Mouse (Mus musculus) megakaryocyte, adult 5-6 weeks (primary cell): ENCODE data around the gene Arhgef1. TPM values are rescaled to one million over a fixed set of nuclear protein-coding genes. Genes with fewer than 3 reads are reported as not detected.
A peak's percentile ranks its signal among the peaks of the same experiment; 100 is the strongest.

Experiments used
- ATAC-seq: 2 replicates; pipeline ENCODE4 v1.8.0; 2016; ENCODE audit warnings: mild to moderate bottlenecking, inconsistent platforms; ENCODE audit not compliant: poor library complexity, severe bottlenecking
- total RNA-seq, 2 experiments: library from RNA; stranded (forward) in 1 of 2; stranded (reverse) in 1 of 2; fragments of 153-499, 151-499 nt in 1 of 2; fragments of 221-1000, 200-1000 nt in 1 of 2; gene quantifications; 2 replicates each; pipeline versions ENCODE4 v1.2.3 to v1.2.4; 2015 to 2017

Gene Arhgef1
- 142 and 156 TPM in 2 replicates for total RNA-seq (2015)
- total RNA-seq (2017): 116 and 142 TPM in 2 replicates

GRCm38 (mm10) chr7:24902630-24903443, at the start of gene Arhgef1:
Arhgef1 (plus strand) TSS chr7:24902912.
- ATAC-seq: peak; percentile 46

GRCm38 (mm10) chr7:24853233-24853563, 49.5 kb upstream of the Arhgef1 start:
- ATAC-seq: no peak

- ATAC-seq: no peak
These were observed 49.0 kb upstream of the Arhgef1 start for GRCm38 (mm10) chr7:24853695-24854094.

DNA sequence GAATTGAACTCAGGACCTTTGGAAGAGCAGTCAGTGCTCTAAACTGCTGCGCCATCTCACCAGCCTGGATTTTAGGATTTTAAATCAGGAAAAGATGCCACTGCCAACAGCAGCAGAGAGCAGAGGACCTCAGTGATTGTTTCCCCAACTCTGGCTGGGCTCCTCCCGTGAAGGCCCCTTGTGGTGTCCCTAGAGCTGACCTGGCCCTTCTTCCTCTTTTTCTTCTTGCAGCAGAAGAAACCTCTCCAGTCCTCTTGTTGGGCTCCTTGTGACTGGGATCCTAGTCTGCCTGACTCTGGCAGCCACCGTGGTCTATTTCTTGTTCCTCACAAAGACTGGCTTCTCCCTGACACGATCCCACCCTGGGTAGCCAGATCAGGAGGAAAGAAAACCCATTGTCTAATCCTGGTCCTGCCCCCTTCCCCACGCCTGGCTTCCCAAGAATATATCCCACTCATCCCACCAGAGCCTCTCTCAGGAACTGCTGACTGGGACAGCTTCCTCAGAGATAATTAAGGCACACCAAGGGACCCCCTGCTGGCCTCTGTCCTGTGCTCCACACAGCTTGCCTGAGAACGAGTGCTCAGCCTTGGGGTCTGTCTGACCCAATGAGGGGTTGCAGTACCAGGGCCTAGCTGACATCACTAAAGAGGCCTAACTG, 46.1 kb upstream of the Arhgef1 start:
- ATAC-seq: peak; percentile 77

DNA sequence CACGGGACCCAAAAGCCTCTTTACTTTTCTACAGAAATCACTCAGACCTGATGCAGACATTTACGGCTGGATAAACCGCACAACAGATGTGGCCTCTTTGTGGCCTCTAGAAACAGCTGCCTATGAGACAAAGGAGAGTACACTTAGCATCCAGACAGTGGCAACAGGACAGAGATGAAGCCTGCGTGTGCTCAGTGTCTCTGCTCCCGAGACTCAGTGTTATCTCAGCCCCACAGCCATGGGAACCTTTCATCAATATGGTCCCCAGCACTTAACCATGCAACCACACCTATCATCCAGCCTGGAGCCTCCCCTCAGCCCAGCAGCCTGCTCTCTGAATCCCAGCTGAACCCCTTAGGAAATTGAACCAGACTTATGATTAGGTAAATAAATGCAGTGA, 43.5 kb upstream of the Arhgef1 start:
- ATAC-seq: no peak

GRCm38 (mm10) chr7:24861913-24862312, 40.8 kb upstream of the Arhgef1 start, which contains the start of gene Gm9844:
Gm9844 (plus strand) TSS chr7:24862213.
- ATAC-seq: no peak

GRCm38 (mm10) chr7:24862853-24863252, 39.9 kb upstream of the Arhgef1 start:
- no peak for ATAC-seq

GRCm38 (mm10) chr7:24864156-24864555, 38.6 kb upstream of the Arhgef1 start:
- no peak for ATAC-seq

DNA sequence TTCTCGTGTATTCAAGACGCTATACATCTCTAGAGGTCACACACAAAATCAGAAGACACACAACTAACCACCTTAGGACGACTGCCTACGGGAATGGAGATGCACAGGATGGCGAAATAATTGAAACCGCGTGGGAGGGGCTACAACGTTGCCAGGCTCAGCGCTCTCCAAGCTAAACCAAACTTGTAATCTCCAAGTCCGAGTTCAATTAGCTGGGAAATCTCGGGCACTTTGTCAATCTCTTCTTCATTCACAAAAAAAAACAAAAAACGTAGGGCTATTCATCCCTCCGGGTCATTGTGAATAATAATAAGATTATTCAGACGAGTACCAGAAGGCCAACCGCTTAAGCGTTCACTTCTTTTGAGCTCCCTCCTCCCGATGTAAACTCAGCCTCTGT, 33.6 kb upstream of the Arhgef1 start:
- no peak for ATAC-seq

- ATAC-seq: no peak
These were observed 33.1 kb upstream of the Arhgef1 start, which contains the start of the genes Lypd4 and Dmrtc2 for GRCm38 (mm10) chr7:24869532-24870165. Lypd4 (minus strand) TSS chr7:24869941. Dmrtc2 (plus strand) TSS chr7:24870057.

GRCm38 (mm10) chr7:24877588-24877987, 25.1 kb upstream of the Arhgef1 start:
- ATAC-seq: no peak

- ATAC-seq: no peak
These were observed 23.1 kb upstream of the Arhgef1 start for GRCm38 (mm10) chr7:24879620-24880019.

DNA sequence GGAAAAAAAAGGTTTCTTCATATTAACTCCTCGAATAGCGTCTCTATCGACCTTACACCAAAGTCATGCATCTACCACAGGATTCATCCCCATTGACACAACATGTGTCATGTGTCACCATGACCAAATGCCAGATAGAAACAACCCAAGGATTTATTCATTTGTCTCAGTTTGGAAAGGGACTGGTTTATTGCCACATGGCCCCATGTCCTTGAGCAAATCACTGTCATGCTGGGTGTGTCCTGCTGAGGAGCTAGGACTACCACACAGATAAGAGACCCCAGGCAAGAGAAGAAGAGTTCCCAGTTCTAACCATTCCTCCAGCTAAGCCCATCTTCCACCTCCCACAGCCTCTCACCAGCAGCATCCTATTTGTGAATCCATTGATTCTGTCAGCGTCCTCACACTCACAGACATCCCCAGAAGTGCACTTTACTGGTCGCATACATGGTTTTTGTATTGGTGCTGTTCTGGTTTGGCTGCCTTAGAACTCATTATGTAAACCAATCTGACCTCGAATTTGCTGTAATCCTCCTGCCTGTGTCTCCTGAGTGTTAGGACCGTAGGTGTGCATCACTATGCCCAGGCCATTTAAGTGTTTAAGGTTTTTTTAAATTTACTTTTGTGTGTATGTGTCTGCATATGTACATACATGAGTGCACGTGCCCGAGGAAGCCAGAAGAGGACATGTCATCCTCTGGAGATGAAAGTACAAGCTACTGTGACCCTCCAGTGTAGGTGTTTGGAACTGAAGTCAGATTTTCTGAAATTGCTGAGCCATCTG, 20.1 kb upstream of the Arhgef1 start:
- no peak for ATAC-seq

DNA sequence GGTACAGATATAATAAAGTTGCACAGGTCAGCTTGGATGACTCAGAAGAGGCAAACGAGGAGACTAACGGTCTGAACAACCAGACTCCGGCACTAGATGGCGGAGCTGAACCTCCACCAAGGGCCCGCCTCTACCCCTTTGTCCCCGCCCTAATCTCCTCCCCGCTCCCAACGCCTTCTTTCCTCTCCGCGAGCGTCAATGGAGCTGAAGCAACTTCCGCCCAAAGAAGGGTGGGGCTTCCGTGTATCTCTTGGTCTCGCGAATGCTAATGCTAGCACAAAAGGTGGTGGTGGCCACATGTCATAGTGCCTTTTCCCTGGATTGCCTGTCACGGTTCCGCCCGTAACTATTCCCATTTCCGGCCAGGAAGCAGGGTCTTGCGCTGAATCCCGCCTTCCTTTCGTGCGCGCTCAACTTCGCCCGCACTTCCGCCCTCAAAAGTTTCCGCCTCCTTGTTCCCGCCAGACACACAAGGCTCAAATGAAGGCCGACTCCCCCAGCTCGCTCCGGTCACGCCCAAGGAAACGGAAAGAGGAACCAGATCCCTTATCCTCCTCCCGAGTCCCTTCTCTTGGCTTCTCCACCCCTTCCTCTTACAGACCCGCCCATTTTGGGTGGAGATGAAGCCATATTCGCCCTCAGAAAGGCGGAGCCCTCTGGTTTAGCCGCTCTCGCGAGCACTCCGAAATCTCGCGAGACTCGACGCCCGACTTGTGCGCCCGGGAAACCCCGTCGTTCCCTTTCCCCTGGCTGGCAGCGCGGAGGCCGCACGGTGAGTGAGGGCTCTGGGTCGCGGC, 18.6 kb upstream of the Arhgef1 start, which contains the start of gene Rps19:
Gene Rps19 (plus strand): TSS at position 476 of the 797 bp plus-strand sequence.
- ATAC-seq: peak; percentile 92

- no peak for ATAC-seq
These were observed 17.9 kb upstream of the Arhgef1 start for GRCm38 (mm10) chr7:24884693-24885291.

DNA sequence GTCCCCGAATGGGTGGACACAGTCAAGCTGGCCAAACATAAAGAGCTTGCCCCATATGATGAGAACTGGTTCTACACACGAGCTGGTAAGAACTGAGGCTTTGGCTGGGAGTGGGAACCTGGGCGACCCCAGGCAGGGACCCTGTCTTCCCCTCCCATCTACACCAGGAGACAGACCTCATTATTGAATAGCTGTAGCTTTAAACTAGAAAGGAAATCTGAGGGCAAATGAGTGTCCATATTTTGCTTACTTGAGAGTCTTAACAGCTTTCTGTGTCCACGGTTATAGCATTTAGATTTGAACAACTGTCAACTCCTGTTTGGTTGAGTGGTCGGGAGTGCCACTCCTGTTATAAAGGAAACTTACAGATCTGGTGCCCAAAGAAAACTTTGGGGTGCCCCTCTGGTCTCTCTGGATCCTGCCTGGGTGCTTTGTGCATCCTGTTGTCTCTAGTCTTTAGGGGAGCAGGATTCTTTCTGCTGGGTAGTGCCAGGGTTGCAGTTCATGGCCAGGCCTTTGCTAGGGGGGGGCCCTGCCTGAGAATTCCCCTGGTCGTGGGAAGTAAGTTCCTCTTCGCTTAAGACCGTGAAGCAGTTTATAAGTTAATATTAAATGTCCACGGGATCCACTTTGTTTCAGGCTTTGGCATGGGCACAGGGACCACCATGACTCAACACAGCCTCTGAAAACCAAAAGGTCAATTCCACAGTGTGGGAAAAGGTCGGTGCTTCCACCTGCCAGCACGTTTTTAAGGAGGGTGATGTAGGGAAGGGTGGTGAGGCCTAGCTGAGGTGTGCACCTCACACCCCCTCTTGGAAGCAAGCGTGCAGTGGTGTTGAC, 17.0 kb upstream of the Arhgef1 start:
- no peak for ATAC-seq

GRCm38 (mm10) chr7:24886308-24886633, 16.4 kb upstream of the Arhgef1 start:
- no peak for ATAC-seq

- ATAC-seq: no peak
These were observed 15.6 kb upstream of the Arhgef1 start for GRCm38 (mm10) chr7:24887096-24887495.
